Mouse (Mus musculus) retina, adult 2 months (tissue): ENCODE measurements around the gene Rrp8.

Experiments
- DNase-seq: peaks from one replicate; pipeline ENCODE4 v3.0.0-alpha.2; 2012; ENCODE audit warnings: low read depth, low spot score

Gene Rrp8

DNA sequence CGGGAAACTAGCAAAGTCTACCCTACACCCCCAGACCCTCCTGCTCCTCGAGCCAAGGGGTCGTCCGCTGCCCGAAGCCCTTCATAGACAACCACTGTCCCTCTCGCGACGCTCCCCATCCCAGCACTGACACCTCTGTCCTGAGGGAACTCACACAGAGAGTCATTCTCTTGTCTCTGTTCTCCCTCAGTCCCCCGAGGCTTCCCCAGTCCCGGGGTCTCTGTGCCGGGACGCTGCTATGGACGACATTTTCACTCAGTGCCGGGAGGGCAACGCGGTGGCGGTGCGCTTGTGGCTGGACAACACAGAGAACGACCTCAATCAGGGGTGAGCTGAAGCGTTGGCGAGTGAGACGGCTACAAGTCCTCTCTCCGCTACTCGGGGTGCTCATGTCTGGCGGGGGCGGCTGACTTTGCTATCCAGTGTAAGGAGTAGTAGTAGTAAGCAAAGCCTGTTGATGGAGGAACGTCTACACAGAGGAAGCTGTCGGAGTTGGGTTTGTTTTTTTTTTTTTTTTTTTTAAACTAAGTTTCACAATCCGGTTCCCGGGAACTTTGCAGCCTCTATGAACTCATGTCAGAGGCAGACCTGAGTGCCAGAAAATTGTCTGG is at the start of gene Rrp8:
TSS of gene Rrp8 (minus strand) at position 475 of the 611 bp plus-strand sequence.
- no peak for DNase-seq

DNA sequence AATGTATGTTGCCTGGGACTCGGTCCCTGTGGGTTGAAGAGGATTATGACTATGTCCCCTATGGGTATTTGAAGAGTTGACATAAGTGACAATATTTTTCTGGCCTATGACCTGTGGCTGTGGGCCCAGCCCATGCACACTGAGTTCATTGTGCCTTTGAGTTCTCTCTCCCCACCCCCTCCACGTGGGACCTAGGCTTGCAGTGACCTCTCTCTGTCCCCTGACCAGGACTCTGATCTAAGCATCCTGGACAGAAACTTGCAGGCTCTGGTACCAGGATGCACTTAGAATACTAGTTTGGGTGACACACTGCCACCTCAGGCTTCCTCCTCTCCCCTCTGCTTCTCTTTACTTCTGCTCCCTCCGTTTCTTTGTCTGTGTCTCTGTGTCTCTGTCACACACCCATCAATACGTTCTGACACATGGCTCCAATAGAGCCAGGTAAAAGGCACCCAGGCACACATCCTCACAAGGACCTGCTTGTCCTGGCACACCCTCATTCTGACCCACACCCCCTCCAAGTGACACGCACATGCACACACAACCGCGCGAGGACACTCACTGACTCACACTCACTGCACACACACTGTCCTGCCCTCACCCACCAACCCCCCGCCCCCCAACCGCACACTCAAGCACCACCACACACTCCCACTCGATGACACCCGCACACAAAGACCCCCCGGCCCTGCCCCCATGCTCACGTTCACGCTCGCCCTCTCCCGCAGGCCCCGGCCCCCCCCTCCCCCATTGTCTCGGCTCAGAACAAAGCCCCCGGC is 49.5 kb upstream of the Rrp8 start:
- DNase-seq = no peak

DNA sequence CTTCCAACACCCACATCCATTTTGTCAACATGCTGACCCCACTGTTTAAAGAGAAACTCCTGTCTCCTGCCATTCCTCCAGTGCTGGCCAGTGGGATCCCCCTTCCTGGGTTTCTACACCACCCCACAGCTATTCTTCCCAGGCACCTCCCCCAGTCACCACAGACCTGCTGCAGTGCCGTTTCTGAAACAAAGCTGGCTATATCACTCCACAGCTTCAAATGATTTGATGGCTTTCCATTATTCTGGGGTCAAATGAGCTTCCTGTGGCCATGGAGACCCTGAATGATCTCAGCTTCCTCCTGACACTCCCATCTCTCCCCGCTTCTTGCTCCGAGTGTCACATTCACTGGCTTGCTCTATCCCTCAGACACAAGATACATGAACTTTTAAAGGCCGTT is 47.4 kb upstream of the Rrp8 start:
- no peak for DNase-seq

DNA sequence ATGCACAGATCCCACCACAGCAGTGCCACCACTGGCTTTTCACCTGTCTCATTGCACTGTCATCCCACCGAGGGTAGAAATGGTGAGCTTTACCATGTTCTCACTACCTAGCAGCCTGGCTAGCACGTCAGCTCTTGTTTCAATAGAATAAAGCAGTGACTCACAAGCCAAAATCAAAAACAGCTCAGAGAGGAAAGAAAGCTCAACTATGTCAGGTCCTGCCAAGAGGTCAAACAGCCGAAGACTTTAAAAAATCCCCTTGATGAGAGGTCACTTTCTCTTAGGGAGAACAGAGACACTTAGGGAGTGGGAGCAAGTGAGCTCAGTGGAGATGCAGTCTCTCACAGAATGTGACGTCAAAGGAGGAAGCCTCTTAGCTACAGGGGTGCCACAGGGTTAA is 46.7 kb upstream of the Rrp8 start:
- DNase-seq = no peak

DNA sequence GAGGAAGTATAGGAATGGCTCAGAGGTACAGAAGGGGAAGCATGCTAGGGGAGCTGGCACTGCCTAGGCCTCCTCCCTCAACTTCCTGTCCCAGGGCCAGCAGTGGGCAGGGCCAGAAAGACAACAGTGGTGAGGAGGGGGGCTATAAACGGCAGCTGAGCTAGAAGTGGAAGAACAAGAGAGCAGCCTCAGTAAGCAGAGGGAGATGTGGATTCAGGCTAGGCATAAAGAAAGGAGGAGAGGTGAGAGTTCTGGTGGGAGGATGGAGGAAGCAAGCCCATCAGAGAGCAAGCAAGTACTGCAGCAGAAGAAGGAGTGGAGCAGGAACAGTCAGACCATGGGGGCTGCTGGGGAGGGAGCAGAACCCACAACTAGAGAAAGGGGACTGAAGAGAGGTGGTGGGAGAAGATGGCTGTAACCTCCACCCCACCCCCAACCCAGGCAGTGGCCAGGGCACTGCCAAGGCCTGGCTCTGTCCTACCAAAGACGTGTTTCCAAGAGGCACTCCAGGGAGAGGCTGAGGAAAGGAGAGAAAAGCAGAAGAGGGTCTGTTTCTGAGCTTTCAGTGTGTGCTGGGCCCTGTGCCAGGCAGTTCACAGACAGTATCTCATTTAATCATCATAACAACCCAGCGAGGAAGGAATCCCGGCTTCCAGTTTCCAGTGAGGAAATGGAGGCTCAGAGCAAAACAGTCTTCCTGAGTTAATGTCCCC is 41.5 kb upstream of the Rrp8 start:
- no peak for DNase-seq

DNA sequence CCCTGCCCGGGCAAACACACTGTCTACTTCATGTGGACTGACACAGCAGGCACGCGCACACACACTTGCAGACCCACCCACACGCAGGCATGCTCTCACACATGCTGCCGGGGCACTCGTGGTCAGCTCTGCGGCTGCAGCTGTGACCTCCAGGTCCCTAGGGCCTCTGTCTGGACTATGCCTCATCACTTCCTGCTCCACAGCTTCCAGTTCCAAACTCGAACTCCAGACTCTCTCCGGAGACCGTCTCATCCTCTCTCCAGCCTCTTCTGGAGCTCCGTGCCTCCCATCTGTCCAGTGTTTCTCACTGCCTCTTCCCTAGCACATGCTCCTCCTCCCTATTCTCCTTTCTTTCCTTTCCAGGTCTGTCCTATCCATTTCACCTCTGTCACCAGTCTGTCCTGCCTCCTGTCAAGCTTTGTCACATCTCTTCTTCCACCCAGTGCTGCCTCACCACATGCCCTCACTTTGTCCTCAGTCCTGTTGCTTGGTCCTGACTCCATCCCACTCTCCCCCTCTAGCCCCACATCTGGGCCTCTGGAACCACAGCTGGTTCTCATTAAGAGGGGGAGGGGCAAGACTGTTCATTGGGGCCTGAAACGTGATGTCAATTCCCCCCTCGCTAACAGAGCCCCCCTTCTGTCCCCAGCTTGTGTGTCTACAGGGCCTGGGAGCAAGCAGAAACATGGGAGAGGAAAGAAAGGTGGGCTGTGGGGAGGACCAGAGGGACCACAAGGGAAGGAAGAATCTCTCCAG is 40.8 kb upstream of the Rrp8 start:
- no peak for DNase-seq

DNA sequence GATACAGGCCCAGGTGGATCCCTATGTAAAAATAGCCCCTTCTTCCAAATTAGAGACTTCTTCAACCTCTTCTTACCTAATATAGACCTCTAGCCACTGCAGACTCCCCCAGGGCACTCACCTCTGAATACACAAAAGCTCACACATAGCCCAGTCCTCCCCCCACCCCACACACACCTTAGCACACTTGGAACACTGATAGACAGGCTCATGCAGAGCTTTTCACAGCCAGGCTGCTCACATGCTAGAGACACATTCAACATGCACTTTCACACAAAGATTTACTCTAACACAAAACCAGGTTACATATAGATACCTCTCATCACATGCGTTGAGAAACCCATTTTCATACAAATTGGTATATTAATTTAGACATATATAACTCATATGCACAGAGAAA is 40.1 kb upstream of the Rrp8 start:
- no peak for DNase-seq

DNA sequence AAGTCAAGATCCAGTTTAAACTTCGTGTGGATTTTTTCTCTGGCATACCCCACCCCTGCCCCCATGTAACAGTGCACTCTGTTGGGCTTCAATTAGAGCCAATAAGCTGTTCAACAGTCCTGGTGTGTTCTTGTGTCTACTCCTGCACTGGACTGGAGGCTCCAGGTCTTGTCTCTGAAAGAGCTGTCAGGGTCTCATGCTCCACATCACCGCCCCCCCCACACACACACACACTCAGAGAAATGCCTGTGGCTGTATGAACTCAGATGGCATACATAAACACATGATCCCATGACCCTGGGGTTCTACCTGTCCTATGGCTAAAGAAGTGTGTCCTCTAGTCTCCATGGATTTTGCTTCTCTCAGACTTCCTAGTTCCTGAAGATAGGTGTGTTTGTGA is 38.8 kb upstream of the Rrp8 start:
- DNase-seq = no peak

DNA sequence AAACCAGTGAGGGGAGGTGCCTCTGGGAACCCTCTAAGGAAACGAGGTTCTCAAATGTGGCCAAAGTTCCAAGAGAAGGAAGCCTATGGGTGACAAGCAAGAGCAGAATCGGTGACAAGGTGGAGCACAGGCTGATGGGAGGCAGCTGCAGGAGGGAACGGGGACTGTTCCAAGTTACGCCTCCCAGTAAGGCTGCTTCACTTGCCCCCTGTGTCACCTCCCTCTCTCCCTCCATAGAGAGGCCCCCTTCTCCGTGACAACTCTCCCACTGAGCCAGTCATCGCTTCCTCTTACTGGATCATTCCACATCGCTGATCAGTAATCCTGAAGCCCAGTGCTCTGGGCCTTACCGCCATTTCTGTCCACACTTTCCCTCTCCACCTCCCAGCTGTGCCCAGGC is 37.5 kb upstream of the Rrp8 start:
- no peak for DNase-seq

DNA sequence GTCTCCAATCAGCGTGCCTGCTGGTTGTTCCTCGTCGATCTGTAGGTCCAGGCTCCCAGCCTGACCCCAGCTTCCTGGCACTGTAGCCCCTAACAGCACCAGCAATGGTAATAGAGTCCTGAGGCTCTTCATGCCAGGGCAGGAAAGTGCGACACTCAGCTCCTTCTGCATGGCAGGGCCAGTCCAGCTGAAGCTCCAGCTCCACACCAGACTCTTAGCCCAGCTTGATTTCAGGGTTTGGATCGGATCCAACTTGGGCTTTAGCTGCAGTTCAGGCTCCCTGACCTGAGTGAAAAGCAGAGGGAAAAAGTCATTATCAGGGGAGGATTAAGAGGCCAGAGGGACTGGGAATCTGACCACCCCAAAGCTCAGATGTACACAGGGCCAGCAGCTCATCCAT is 35.9 kb upstream of the Rrp8 start:
- DNase-seq = no peak

DNA sequence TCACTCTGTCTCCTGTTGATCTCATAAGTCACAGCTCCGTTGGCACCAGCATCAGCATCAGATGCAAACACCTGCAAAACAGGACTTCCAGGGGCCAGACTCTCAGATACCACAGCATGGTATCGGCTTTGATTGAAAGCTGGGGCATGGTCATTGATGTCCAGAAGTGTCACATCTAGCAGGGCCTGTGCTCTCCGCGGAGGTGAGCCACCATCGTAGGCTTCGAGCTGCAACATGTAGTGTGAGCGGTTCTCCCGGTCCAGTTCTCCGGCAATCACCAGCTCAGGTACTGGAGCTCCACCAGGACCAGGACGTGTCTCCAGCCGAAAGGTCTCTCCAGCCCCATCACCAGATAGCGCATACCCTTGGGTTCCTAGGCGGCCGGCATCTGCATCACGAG is 35.1 kb upstream of the Rrp8 start:
- DNase-seq = no peak

DNA sequence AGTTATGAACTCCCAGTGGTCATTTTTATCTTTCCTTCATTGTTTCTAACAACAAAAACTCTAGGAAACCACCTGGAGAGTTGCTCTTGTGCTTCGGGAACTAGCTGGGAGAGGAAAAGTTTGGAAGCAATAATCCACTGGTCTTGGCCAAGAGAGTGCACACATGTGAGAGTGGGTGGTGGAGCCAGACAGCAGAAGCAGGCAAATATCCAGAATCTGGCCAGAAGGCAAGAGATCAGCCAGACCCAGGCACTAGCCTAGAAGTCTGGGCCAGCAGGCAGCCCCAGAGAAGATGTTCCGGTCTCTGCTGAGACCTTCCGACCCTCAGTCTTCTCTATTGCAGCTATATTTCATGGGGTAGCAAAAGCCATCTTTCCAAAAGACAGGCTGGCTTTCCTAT is 32.8 kb upstream of the Rrp8 start:
- no peak for DNase-seq

DNA sequence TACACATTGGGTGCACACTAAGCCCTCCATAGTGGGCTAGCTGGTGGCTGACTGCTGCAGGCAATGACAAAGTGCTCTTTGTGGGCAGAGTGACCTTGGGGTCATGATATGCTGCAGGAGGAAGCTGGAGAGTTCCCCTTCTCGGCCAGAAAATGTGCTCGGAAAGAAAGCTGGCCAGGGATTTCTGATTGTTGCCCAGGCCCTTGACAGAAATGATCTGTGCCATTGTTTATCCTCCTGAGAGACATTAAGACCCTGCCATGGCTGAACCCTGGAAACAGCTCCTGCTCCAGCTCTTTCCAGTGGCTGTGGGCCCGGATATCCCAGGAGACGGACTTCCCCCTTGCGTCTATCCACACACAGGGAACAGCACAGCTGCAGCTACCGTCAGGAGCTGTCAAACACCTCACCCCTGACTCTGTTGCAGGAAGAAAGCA is 30.6 kb upstream of the Rrp8 start:
- DNase-seq = no peak

DNA sequence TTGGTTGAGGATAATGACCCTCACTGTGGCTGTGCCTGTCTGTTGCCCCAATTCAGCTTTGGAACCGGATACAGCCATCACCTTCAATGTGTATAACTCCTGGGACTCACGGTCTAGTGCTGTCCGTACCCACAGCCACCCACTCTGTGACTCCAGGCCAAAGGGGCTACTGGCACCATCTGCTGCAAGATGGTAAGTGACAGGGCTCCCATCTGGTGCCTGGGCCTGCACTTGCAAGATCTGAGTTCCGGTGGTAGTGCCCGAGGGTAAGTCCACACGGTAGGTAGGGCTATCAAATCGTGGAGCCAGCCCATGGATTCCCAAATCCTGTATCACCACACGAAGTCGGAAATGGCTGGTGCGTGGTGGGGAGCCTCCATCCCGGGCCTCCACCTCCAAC is 27.1 kb upstream of the Rrp8 start:
- no peak for DNase-seq

DNA sequence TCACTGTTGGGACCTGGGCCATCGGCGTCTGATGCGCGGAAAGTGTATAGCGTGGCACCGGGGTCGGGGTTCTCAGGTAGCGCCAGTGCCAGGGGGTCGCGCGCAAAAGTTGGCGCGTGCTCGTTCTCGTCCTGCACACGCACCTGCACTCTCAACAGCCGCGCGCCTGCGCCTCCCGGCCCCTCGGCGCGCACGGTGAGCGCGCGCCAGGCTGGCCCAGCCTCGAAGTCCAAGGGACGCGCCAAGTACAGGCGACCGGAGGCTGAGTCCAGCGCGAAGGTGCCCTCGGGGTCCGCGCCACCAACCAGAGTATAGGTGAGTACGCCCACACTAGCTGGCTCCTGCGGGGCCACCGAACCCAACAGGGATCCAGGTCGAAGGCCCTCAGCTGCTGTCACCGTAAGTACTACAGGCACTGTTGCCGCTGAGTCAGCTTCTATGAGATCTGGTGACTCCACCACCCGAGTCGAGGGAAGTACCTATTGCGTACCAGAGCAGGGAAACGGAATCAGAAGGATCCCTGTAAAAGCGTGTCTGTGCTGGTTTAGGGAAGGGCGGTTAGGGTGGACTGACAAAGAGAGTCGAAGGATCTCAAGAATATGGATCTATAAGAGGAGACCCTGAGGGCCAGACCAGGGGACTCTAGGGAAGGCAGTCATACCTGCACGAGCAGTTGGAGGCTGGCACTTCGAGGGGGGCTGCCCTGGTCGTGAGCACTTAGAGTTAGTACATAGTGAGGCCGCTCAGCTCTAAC is 25.5 kb upstream of the Rrp8 start:
- no peak for DNase-seq

DNA sequence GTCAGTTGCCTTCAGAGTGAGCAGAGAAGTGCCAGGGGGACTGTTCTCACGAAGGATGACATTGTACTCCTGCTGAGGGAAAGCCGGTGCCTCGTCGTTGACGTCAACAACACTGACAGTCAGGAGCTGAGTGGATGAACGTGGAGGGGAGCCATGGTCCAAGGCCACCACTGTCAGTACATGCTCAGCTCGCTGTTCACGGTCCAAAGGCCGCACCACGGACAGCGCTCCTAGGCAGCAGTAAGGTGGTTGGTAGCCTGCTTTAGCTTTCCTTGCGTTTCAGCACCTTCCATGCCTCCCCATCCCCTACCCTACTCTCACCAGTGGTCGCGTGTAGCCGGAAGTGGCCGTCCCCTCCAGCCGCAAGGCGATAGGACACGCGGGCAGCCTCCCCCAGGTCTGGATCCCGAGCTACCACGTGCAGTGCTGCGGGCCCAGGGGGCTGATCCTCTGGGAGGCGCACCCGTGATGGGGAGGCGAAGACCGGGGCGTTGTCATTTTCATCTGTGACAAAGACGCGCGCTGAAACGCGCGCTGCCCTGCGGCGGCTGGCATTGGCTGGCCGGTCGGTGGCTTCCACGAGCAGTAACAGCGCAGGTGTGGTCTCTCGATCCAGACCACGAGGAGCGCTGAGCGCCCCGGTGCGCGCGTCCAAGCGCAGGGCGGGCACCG is 24.8 kb upstream of the Rrp8 start:
- no peak for DNase-seq

DNA sequence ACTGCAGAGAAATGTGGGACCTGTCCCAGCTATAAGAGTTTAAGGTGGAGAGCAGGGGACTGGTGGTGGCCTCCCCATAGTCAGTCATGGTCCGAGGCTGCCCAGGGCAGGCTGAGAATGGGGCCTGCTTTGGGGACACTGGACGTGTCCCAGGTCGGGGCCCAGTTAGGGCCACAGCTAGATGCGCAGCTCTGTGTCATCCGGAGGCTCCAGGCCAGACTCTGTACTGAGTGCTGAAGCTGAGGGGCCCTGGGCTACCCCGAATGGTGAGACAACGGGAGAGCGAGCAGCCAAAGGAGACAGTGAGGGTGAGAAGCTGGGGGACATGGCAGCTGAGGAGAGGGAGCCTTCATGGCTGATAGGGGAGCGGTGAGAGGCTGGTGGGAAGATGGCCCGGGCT is 16.1 kb upstream of the Rrp8 start:
- DNase-seq = no peak

DNA sequence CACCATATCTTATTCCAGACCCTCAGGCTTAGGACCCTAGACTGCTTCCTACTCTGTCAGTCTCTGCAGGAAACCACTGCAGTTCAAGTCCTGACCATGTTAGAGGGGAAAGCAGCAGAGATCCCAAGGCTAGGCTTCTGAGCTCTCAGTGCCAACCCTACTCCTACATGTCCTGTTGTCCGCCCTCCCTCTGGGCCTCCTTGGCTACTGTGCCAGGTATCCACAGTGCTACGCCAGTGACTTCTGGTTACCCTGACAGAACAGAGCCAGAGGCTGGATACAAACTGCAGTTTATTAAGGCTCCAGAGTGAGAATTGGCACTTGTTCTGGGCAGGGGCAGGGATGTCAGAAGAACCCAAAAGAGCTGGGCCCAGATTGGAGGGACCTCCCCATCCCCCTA is 15.5 kb upstream of the Rrp8 start:
- DNase-seq = no peak

DNA sequence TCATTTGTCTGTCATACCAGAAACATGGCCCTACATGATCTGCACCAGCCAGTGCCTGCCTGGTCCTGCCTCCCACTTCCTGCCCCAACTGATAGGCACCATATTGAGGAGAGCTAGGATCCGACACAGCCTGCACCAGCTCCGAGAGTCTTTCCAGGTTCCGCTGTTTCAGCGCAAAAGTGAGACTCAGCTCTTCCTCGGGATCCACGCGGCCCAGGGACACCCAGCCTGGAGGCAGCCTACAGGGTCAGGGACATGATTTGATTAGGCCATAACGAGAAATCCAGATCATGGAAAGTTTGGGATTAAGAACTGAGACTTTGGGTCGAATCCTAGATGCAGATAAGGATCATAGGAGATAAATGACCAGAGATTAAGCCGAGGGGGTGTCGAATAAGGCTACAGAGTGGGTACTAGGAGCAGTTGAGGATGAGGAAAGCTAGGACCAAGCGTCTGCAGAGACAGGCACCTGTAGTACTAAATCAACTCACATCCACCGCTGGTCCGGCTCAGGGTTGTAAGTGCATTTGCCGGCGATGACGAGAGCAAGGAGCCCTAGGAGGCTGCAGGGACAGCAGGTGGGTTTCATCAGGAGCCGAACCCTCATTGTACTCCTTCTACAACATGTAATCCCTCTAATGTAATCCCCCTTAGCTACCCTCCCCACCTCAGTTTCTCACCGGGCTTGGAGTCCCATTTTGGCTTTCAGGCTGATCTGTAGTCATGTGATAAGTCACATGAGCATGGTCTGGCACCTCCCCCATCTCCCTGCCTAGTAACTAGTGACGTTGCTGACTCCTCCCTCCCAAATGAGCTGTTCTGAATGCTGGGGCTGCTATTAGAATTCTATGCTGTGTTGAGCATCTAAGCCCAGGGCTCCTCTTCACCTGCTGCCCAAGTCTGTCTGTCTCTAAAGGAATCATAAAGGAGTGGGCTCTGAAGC is 14.6 kb upstream of the Rrp8 start, which contains the start of gene Tpp1:
TSS of gene Tpp1 (minus strand) at position 745 of the 943 bp plus-strand sequence.
- peak; percentile 89 for DNase-seq

DNA sequence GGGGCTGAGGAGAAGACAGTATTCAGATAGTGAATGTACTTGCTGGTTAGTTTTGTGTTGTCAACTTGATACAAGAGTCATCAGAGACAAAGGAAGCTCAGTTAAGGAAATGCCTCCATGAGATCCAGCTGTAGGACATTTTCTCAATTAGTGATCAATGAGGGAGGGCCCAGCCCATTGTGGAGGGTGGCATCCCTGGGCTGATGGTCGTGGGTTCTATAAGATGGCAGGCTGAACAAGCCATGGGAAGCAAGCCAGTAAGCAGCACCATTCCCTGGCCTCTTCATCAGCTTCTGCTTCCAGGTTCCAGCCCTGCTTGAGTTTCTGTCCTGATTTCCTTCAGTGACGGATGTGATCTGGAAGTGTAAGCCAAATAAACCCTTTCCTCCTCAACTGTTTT is 10.6 kb upstream of the Rrp8 start:
- DNase-seq = no peak
